Mouse (Mus musculus): ENCODE measurements around the gene Prss58. TPM values are rescaled to one million over a fixed set of nuclear protein-coding genes. Genes with fewer than 3 reads are reported as not detected.

The Prss58 gene
- not detected in 2 replicates for total RNA-seq (2014; rRNA removed)
- not detected in 2 replicates for polyA plus RNA-seq (2015; fragmentation: Nextera tagmentation; extraction: Ambion mirVana)

GRCm38 (mm10) chr6:40900287-40900686 is at the start of gene Prss58:
Gene Prss58 (minus strand): TSS chr6:40900387.
- H3K4me3 ChIP-seq (ENCODE audit: low read depth, low read length): no peak within 1 kb of the TSS
- no peak within 1 kb of the TSS for H3K4me2 ChIP-seq (ENCODE audit: low read depth, low read length, poor library complexity, severe bottlenecking)
- no peak for TF ChIP-seq CTCF (IDR thresholded peaks at IDR 0.05)
- no peaks in the 10 kb centered on the region for H3K4me1 ChIP-seq (ENCODE audit: insufficient read depth, low read length)
- H3K9ac ChIP-seq (replicated peaks; ENCODE audit: low read length, poor library complexity, severe bottlenecking): no peak within 1 kb of the TSS
- ATAC-seq (ENCODE audit: low FRiP score) (no peak), DNase-seq (ENCODE audit: low spot score) (no peak)
- no peaks in the 10 kb centered on the region for H3K36me3 ChIP-seq (ENCODE audit: insufficient read depth, low read length)
- no peak within 1 kb of the TSS for H3K27ac ChIP-seq (ENCODE audit: low read depth, low read length)
- H3K9me3 ChIP-seq (ENCODE audit: low read length): no peaks in the 10 kb centered on the region
- H3K27me3 ChIP-seq (ENCODE audit: insufficient read depth, low read length): no peaks in the 10 kb centered on the region

- TF ChIP-seq CTCF (IDR thresholded peaks at IDR 0.05): no peak
- Histone ChIP-seq H3K9me3 (ENCODE audit: low read length) (no peaks in the 10 kb centered on the region), H3K4me2 (ENCODE audit: low read depth, low read length, poor library complexity, severe bottlenecking) (no peak within 1 kb of the TSS), H3K4me1 (ENCODE audit: insufficient read depth, low read length) (no peaks in the 10 kb centered on the region), H3K36me3 (ENCODE audit: insufficient read depth, low read length) (no peaks in the 10 kb centered on the region), H3K4me3 (ENCODE audit: low read depth, low read length) (no peak within 1 kb of the TSS), H3K9ac (replicated peaks; ENCODE audit: low read length, poor library complexity, severe bottlenecking) (no peak within 1 kb of the TSS), H3K27ac (ENCODE audit: low read depth, low read length) (no peak within 1 kb of the TSS), H3K27me3 (ENCODE audit: insufficient read depth, low read length) (no peaks in the 10 kb centered on the region)
- 93% methylated on average over 10 of the region's 10 CpGs for WGBS
- ATAC-seq (ENCODE audit: low FRiP score) (no peak), DNase-seq (ENCODE audit: low spot score) (no peak)
These were observed 40.3 kb upstream of the Prss58 start, which contains the start of gene 1700074P13Rik for GRCm38 (mm10) chr6:40940457-40940856. Gene 1700074P13Rik (minus strand): TSS chr6:40940557.

- Histone ChIP-seq H3K9ac (replicated peaks; ENCODE audit: low read length, poor library complexity, severe bottlenecking) (no peak overlapping the region), H3K36me3 (ENCODE audit: insufficient read depth, low read length) (no peaks in the 10 kb centered on the region), H3K9me3 (ENCODE audit: low read length) (no peaks in the 10 kb centered on the region), H3K4me1 (ENCODE audit: insufficient read depth, low read length) (no peaks in the 10 kb centered on the region), H3K27me3 (ENCODE audit: insufficient read depth, low read length) (no peaks in the 10 kb centered on the region), H3K4me2 (ENCODE audit: low read depth, low read length, poor library complexity, severe bottlenecking) (no peak overlapping the region), H3K27ac (ENCODE audit: low read depth, low read length) (no peak overlapping the region), H3K4me3 (ENCODE audit: low read depth, low read length) (no peak overlapping the region)
- ATAC-seq (ENCODE audit: low FRiP score): no peak
- 86% methylated on average over 4 of the region's 4 CpGs for WGBS
- no peak for DNase-seq (ENCODE audit: low spot score)
- TF ChIP-seq CTCF (IDR thresholded peaks at IDR 0.05): no peak
These were observed 19.8 kb upstream of the Prss58 start for GRCm38 (mm10) chr6:40919954-40920353.

GRCm38 (mm10) chr6:40894716-40895115 is 5.5 kb downstream of the Prss58 start:
- Histone ChIP-seq H3K27me3 (ENCODE audit: insufficient read depth, low read length) (no peaks in the 10 kb centered on the region), H3K36me3 (ENCODE audit: insufficient read depth, low read length) (no peaks in the 10 kb centered on the region), H3K4me2 (ENCODE audit: low read depth, low read length, poor library complexity, severe bottlenecking) (no peak overlapping the region), H3K9me3 (ENCODE audit: low read length) (no peaks in the 10 kb centered on the region), H3K4me1 (ENCODE audit: insufficient read depth, low read length) (no peaks in the 10 kb centered on the region), H3K4me3 (ENCODE audit: low read depth, low read length) (no peak overlapping the region), H3K27ac (ENCODE audit: low read depth, low read length) (no peak overlapping the region), H3K9ac (replicated peaks; ENCODE audit: low read length, poor library complexity, severe bottlenecking) (no peak overlapping the region)
- DNase-seq (ENCODE audit: low spot score) (no peak), ATAC-seq (ENCODE audit: low FRiP score) (no peak)
- no peak for TF ChIP-seq CTCF (IDR thresholded peaks at IDR 0.05)
- WGBS: 90% methylated on average over 1 of the region's 1 CpGs

- WGBS: 46% methylated on average over 7 of the region's 7 CpGs
These were observed 6.6 kb downstream of the Prss58 start for GRCm38 (mm10) chr6:40893577-40893976.

GRCm38 (mm10) chr6:40891754-40892153 is 8.4 kb downstream of the Prss58 start:
- Histone ChIP-seq H3K4me1 (ENCODE audit: insufficient read depth, low read length) (no peaks in the 10 kb centered on the region), H3K27me3 (ENCODE audit: insufficient read depth, low read length) (no peaks in the 10 kb centered on the region), H3K9me3 (ENCODE audit: low read length) (no peaks in the 10 kb centered on the region), H3K4me3 (ENCODE audit: low read depth, low read length) (no peak overlapping the region), H3K36me3 (ENCODE audit: insufficient read depth, low read length) (no peaks in the 10 kb centered on the region), H3K9ac (replicated peaks; ENCODE audit: low read length, poor library complexity, severe bottlenecking) (no peak overlapping the region), H3K4me2 (ENCODE audit: low read depth, low read length, poor library complexity, severe bottlenecking) (no peak overlapping the region), H3K27ac (ENCODE audit: low read depth, low read length) (no peak overlapping the region)
- no peak for TF ChIP-seq CTCF (IDR thresholded peaks at IDR 0.05)
- DNase-seq (ENCODE audit: low spot score) (no peak), ATAC-seq (ENCODE audit: low FRiP score) (no peak)
- WGBS: 84% methylated on average over 4 of the region's 4 CpGs

More at GRCm38 (mm10) chr6:40893577-40893976, 6.6 kb downstream of the Prss58 start:
- Histone ChIP-seq H3K4me1 (ENCODE audit: insufficient read depth, low read length) (no peaks in the 10 kb centered on the region), H3K9ac (replicated peaks; ENCODE audit: low read length, poor library complexity, severe bottlenecking) (no peak overlapping the region), H3K27ac (ENCODE audit: low read depth, low read length) (no peak overlapping the region), H3K4me2 (ENCODE audit: low read depth, low read length, poor library complexity, severe bottlenecking) (no peak overlapping the region), H3K9me3 (ENCODE audit: low read length) (no peaks in the 10 kb centered on the region), H3K36me3 (ENCODE audit: insufficient read depth, low read length) (no peaks in the 10 kb centered on the region), H3K4me3 (ENCODE audit: low read depth, low read length) (no peak overlapping the region), H3K27me3 (ENCODE audit: insufficient read depth, low read length) (no peaks in the 10 kb centered on the region)
- DNase-seq (ENCODE audit: low spot score) (peak; percentile 3), ATAC-seq (ENCODE audit: low FRiP score) (no peak)
- peak; percentile 24; the same call in 1 of the 2 replicates for TF ChIP-seq CTCF (IDR thresholded peaks at IDR 0.05)
